Mouse (Mus musculus) midbrain, embryonic 11.5 days (tissue): ENCODE data around the gene Col25a1. TPM values are rescaled to one million over a fixed set of nuclear protein-coding genes. Genes with fewer than 3 reads are reported as not detected.
A peak's percentile ranks its signal among the peaks of the same experiment; 100 is the strongest.

Source experiments
- ATAC-seq: fragments of 200-750 bp; cut with Nextera tagmentation; 2 replicates; pipeline ENCODE4 v1.8.0; 2017; ENCODE audit warnings: moderate TSS enrichment, moderate library complexity; ENCODE audit not compliant: low FRiP score
- DNase-seq: peaks from one replicate; pipeline ENCODE4 v3.0.0; 2015; ENCODE audit warnings: low spot score; ENCODE audit errors: missing footprints
- H3K27ac ChIP-seq: fragments of 300-500 bp; sonication (generic); 2 replicates; pipeline ENCODE4 v1.5.1; 2014; ENCODE audit warnings: low read depth, low read length
- H3K27me3 ChIP-seq: fragments of 300-500 bp; sonication (generic); 2 replicates; pipeline ENCODE4 v1.6.1; 2014; ENCODE audit warnings: mild to moderate bottlenecking, low read length, moderate library complexity, mixed read lengths; ENCODE audit not compliant: control insufficient read depth, insufficient read depth
- H3K36me3 ChIP-seq: fragments of 300-500 bp; sonication (generic); 2 replicates; pipeline ENCODE4 v1.6.1; 2014; ENCODE audit warnings: mild to moderate bottlenecking, low read length, moderate library complexity, mixed read lengths; ENCODE audit not compliant: control insufficient read depth, insufficient read depth
- H3K4me1 ChIP-seq: fragments of 300-500 bp; sonication (generic); 2 replicates; pipeline ENCODE4 v1.6.1; 2014; ENCODE audit warnings: low read length; ENCODE audit not compliant: control insufficient read depth, insufficient read depth
- H3K4me2 ChIP-seq: fragments of 300-500 bp; sonication (generic); 2 replicates; pipeline ENCODE4 v1.6.1; 2014; ENCODE audit warnings: mild to moderate bottlenecking, moderate library complexity
- H3K4me3 ChIP-seq: fragments of 300-500 bp; sonication (generic); 2 replicates; pipeline ENCODE4 v1.5.1; 2014; ENCODE audit warnings: low read depth, low read length
- H3K9ac ChIP-seq: fragments of 300-500 bp; sonication (generic); 2 replicates; pipeline ENCODE4 v1.6.1; 2014; ENCODE audit warnings: low read length
- H3K9me3 ChIP-seq: fragments of 300-500 bp; sonication (generic); 2 replicates; pipeline ENCODE4 v1.6.1; 2016; ENCODE audit warnings: low read length; ENCODE audit not compliant: control insufficient read depth
- WGBS: fragments of 180-500 bp; shearing (Covaris S2); extraction: QIAGEN DNeasy Blood & Tissue Kit; methylation state at CpG from one replicate; pipeline ENCODE4 v1.1.7; 2014; 5-methylcytosine and 5-hydroxymethylcytosine counted together
- polyA plus RNA-seq: library from polyadenylated mRNA; unstranded; fragments of >200 nt; fragmentation: Nextera tagmentation; extraction: Ambion mirVana; gene quantifications from 2 replicates; pipeline ENCODE4 v1.2.1, GENCODE M21; 2014

The Col25a1 gene
- polyA plus RNA-seq, 1 experiment from 2014 or later = 3.0 TPM

DNA sequence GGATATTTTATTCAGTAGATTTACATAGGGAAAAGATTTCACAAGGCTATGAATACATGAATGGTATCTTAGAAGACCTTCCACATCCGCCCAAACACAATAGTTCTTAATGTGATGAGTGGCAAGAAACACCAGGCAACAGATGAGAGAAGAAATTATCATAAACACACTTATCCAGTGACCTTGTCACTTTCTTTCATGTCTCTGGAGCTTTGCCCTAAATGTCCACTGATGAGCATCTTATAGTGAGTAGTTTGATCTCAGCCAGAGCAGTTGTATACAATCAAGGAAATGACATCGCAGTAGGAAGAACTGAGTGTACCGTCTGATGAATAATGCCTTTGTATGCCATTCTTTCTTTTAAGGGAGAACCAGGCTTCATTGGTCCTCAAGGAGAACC is 414.7 kb downstream of the Col25a1 start:
- H3K4me3 ChIP-seq = no peak overlapping the region
- no peak overlapping the region for H3K4me2 ChIP-seq
- no peaks in the 10 kb centered on the region for H3K4me1 ChIP-seq
- WGBS = 84% methylated on average over 3 of the region's 3 CpGs
- H3K27ac ChIP-seq = no peak overlapping the region
- ATAC-seq (no peak), DNase-seq (no peak)
- no peaks in the 10 kb centered on the region for H3K9me3 ChIP-seq
- H3K9ac ChIP-seq = no peak overlapping the region
- no peaks in the 10 kb centered on the region for H3K27me3 ChIP-seq
- no peaks in the 10 kb centered on the region for H3K36me3 ChIP-seq

DNA sequence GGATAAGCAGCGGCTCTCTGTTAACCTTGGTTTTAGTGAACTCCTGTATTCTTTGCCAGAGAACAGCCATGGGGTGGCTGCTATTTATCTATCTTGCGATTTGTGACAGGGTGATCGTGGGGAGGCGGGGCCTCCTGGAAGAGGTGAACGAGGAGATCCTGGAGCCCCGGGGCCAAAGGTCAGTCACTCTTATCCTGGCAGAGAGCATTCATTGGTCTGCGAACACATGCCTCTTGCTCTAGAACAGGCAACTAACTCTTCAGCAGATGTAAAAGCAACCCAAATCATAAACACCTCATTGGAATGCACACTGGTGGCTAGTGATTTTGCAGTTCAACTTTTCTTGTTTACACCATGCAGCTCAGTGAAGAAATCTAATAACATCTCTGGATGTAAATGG is 417.8 kb downstream of the Col25a1 start:
- no peak for DNase-seq
- Histone ChIP-seq H3K9me3 (no peaks in the 10 kb centered on the region), H3K4me2 (no peak overlapping the region), H3K27ac (no peak overlapping the region), H3K36me3 (no peaks in the 10 kb centered on the region), H3K4me1 (no peaks in the 10 kb centered on the region), H3K4me3 (no peak overlapping the region), H3K27me3 (no peaks in the 10 kb centered on the region), H3K9ac (no peak overlapping the region)
- ATAC-seq = no peak
- WGBS = 79% methylated on average over 7 of the region's 7 CpGs

DNA sequence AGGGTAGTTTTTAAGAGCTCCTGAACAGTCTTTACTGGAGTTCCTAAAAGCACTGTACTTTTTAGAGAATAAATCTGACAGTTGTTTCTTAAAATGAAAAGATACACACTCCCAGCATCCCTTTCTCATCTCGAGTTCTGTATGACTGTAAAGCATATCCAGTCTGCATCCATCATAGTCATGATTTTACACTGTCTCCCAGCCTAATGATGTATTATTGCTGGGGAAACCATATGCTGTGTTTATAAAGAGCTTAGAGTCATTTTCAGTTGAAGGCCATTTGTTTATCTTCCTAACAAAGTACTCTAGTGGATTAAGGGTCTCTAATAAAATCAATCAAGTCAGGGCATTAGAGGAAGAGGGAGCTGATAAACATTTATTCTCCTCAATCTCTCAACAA is 425.0 kb downstream of the Col25a1 start:
- H3K4me2 ChIP-seq = no peak overlapping the region
- no peak overlapping the region for H3K4me3 ChIP-seq
- H3K27me3 ChIP-seq = no peaks in the 10 kb centered on the region
- no peaks in the 10 kb centered on the region for H3K36me3 ChIP-seq
- H3K9me3 ChIP-seq = no peaks in the 10 kb centered on the region
- no peak overlapping the region for H3K27ac ChIP-seq
- DNase-seq (no peak), ATAC-seq (no peak)
- 73% methylated on average over 1 of the region's 1 CpGs for WGBS
- H3K9ac ChIP-seq = no peak overlapping the region
- no peaks in the 10 kb centered on the region for H3K4me1 ChIP-seq

DNA sequence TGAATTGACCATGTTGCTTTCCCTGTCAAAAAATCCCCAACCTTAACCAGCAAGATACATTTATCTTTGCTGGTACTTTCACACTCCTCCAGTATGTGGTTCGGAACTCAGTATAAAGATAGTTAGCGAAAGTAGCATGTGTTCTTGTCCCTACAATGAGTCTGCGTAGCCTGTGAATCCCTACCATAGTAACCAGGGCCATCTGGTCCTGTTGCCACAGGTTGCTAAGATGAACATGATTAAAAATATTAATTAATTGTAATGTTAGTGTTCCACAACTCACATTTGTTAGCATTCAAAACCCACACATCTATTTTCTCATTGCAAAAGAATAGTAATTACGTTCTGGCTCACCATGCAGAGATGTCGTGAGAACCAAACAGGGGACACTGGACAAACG is 434.3 kb downstream of the Col25a1 start:
- Histone ChIP-seq H3K4me2 (no peak overlapping the region), H3K27me3 (no peaks in the 10 kb centered on the region), H3K4me1 (no peaks in the 10 kb centered on the region), H3K9ac (no peak overlapping the region), H3K36me3 (no peaks in the 10 kb centered on the region), H3K27ac (no peak overlapping the region), H3K9me3 (no peaks in the 10 kb centered on the region), H3K4me3 (no peak overlapping the region)
- ATAC-seq (no peak), DNase-seq (no peak)
- 93% methylated on average over 6 of the region's 6 CpGs for WGBS

DNA sequence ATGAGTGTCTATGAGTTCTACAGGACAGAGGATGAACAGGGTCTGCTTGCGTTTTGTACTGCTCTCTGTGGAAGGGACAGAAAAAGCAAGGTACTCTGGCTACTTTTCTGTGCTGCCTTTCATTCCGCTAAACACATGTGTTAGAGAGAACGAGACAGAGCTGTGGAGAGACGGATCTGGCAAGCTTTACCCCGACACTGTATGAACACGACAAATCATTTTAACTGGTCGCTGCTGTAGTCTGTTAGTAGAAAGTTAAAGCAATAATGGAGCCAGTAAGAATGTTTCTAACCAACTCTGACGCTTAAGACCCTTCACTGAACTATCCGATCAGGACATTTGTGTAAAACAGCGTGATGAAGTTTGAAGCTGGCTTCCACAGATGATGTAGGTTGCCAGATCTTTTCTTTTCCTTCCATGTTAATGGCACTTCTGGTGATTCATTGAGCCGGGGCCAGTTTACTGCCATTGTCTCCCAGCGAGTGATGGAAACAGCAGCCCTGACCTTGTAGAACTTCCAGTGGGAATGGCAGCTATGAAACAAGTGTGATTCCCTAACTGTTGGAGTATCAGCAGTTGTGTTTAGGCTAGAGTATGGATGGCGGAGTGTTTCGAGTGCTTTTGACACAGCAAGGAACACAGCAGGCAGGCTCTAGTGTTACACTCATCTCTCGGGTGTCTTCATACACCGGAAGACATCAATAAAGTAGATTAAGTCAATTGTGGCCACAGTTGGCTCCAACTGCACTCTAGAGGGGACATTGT is 437.2 kb downstream of the Col25a1 start:
- DNase-seq (no peak), ATAC-seq (no peak)
- Histone ChIP-seq H3K4me2 (no peak overlapping the region), H3K4me1 (no peaks in the 10 kb centered on the region), H3K9ac (no peak overlapping the region), H3K36me3 (no peaks in the 10 kb centered on the region), H3K27ac (no peak overlapping the region), H3K27me3 (no peaks in the 10 kb centered on the region), H3K4me3 (no peak overlapping the region), H3K9me3 (no peaks in the 10 kb centered on the region)
- 89% methylated on average over 16 of the region's 16 CpGs for WGBS

DNA sequence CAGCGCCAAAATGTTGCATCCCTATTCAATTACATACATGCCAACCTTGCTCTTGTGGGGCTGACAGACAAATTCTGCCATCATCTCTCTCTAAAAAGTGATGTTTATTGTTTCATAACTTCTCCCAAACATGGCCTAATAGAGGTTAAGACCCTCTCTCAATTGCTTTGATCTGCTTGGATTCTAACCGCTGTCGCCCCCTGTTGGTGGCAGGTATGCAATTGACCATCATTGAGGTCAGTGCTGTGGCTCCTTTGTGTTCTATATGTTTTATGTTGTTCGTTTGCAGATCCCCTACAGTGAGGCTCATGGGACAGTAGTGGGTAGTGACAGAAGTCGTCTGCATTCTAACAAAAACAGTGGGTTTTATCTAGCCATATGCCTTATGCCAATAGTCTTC is 441.9 kb downstream of the Col25a1 start:
- Histone ChIP-seq H3K27ac (no peak overlapping the region), H3K9ac (no peak overlapping the region), H3K27me3 (no peaks in the 10 kb centered on the region), H3K36me3 (no peaks in the 10 kb centered on the region), H3K4me2 (no peak overlapping the region), H3K9me3 (no peaks in the 10 kb centered on the region), H3K4me3 (no peak overlapping the region), H3K4me1 (no peaks in the 10 kb centered on the region)
- WGBS = 68% methylated on average over 5 of the region's 5 CpGs
- ATAC-seq = no peak
- no peak for DNase-seq

DNA sequence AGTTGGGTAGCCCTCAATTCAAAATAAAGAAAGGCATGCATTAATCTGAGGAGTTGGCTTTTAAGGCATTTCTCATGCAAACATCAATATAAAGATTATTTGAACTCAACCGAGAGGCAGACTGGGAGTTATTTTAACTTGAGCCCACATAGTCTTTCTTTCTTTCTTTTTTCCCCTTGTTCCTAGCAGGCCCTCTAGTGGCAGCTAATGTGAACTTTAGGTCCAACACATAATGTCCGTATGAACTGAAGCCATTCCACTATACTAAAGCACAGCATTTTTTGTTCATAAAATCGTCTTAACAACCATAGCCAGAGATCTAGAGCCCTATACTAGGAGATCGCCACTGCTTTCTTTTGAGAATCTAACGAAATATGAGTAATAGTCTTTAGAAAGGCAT is 443.4 kb downstream of the Col25a1 start:
- Histone ChIP-seq H3K9ac (no peak overlapping the region), H3K4me2 (no peak overlapping the region), H3K27me3 (no peaks in the 10 kb centered on the region), H3K27ac (no peak overlapping the region), H3K4me1 (no peaks in the 10 kb centered on the region), H3K4me3 (no peak overlapping the region), H3K36me3 (no peaks in the 10 kb centered on the region), H3K9me3 (no peaks in the 10 kb centered on the region)
- 23% methylated on average over 5 of the region's 5 CpGs for WGBS
- no peak for ATAC-seq
- no peak for DNase-seq

DNA sequence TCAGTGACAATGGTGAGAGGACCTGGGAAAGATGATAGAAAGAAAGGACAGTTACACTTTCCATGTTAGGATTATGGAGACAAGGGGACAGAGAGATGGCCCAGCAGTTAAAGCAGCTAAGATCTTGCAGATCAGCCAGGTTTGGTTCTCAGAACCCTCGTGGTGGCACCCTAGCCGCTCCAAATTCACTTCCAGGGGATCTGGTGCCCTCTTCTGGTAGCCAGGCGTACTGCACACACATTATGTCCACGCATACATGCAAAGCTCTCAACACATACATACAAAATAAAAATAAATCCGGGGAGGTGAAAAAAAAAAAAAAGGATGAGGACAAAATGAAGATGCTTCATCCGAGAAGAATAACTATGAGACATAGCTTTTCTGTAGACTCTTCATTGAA is 445.4 kb downstream of the Col25a1 start:
- no peak for ATAC-seq
- H3K27me3 ChIP-seq = no peaks in the 10 kb centered on the region
- no peaks in the 10 kb centered on the region for H3K9me3 ChIP-seq
- no peak overlapping the region for H3K4me3 ChIP-seq
- WGBS = 68% methylated on average over 6 of the region's 6 CpGs
- H3K4me1 ChIP-seq = no peaks in the 10 kb centered on the region
- H3K4me2 ChIP-seq = no peak overlapping the region
- H3K27ac ChIP-seq = no peak overlapping the region
- H3K9ac ChIP-seq = no peak overlapping the region
- DNase-seq = no peak
- H3K36me3 ChIP-seq = no peaks in the 10 kb centered on the region

DNA sequence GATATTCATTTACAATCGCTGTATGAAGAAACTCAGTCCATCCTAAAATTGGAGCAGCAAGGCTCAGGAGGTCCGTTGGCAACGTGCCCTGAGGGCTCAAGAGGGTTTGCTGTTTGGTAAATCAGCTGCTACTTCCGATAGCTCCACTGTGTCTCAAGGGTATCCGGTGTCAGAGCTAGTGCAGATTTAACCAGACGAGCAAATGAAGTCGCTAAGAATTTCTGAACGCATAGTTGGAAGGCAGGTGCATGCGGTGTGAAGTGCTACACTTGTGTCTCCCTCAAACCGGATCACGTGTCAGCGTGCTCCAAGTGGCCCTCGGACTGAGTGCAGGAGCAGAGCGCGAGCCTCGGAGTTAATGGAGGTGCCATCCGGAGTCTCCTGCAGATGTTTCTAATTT is 448.2 kb downstream of the Col25a1 start:
- no peaks in the 10 kb centered on the region for H3K36me3 ChIP-seq
- no peak for ATAC-seq
- no peak overlapping the region for H3K4me3 ChIP-seq
- no peak overlapping the region for H3K4me2 ChIP-seq
- no peaks in the 10 kb centered on the region for H3K27me3 ChIP-seq
- no peaks in the 10 kb centered on the region for H3K4me1 ChIP-seq
- no peak overlapping the region for H3K27ac ChIP-seq
- no peaks in the 10 kb centered on the region for H3K9me3 ChIP-seq
- WGBS = 76% methylated on average over 17 of the region's 17 CpGs
- H3K9ac ChIP-seq = no peak overlapping the region
- DNase-seq = peak; percentile 71
